Mouse (Mus musculus): ENCODE results near the gene Tmem145. TPM values are rescaled to one million over a fixed set of nuclear protein-coding genes. Genes with fewer than 3 reads are reported as not detected.

The Tmem145 gene
- polyA plus RNA-seq, 1 experiment: 0.35 TPM

DNA sequence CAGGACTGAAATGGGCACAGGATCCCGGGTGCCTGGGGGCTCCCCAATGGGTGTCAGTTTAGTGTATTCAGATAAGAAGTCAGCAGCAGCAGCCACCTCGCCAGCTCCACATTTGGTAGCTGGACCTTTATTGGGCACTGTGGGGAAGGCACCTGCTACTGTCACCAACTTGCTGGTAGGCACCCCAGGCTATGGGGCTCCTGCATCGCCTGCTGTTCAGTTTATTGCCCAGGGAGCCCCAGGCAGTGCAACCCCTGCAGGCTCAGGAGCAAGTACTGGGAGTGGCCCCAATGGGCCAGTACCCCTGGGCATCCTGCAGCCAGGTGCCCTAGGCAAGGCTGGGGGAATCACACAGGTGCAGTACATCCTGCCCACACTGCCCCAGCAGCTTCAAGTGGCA lies 17.2 kb upstream of the Tmem145 start:
- H3K36me3 ChIP-seq (ENCODE audit: control insufficient read depth, insufficient read depth, low read length): peaks cover 76% of the 10 kb centered on the region
- no peak overlapping the region for H3K4me3 ChIP-seq (ENCODE audit: low read depth, low read length)
- no peak for TF ChIP-seq POLR2A (IDR thresholded peaks at IDR 0.05; ENCODE audit: low read depth, low read length)
- no peak for TF ChIP-seq CTCF (IDR thresholded peaks at IDR 0.05; ENCODE audit: extremely low read depth, insufficient read length, insufficient replicate concordance, low read depth, low read length)
- WGBS: 89% methylated on average over 3 of the region's 3 CpGs
- no peak overlapping the region for H3K27ac ChIP-seq (ENCODE audit: insufficient read depth, low read depth, low read length)
- H3K4me1 ChIP-seq (ENCODE audit: control insufficient read depth, insufficient read depth, insufficient read length, low read length): peaks cover 12% of the 10 kb centered on the region
- no peaks in the 10 kb centered on the region for H3K27me3 ChIP-seq (ENCODE audit: control insufficient read depth, insufficient read depth, low read length)

DNA sequence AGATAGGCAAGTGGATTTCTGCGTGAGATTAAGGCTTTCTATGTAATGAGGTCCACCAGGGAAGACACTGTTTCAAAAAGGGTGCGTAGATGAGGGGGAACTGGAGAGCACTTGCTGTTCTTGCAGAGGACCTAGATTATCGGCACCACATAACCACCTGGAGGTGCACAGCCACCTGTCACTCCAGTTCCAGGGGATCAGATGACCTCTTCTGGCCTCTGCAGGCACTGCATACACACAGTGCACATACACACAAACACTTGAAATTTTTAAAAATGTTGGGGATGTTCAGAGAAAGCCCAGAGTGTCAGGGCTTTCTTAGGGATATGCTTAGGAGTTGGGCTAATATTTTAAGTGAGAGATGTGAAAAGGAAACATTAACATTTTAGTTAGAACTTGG lies 16.0 kb upstream of the Tmem145 start:
- TF ChIP-seq CTCF (IDR thresholded peaks at IDR 0.05; ENCODE audit: extremely low read depth, insufficient read length, insufficient replicate concordance, low read depth, low read length): no peak
- no peak for TF ChIP-seq POLR2A (IDR thresholded peaks at IDR 0.05; ENCODE audit: low read depth, low read length)
- Histone ChIP-seq H3K4me3 (ENCODE audit: low read depth, low read length) (no peak overlapping the region), H3K27ac (ENCODE audit: insufficient read depth, low read depth, low read length) (no peak overlapping the region), H3K36me3 (ENCODE audit: control insufficient read depth, insufficient read depth, low read length) (peaks cover 81% of the 10 kb centered on the region), H3K4me1 (ENCODE audit: control insufficient read depth, insufficient read depth, insufficient read length, low read length) (peaks cover 10% of the 10 kb centered on the region), H3K27me3 (ENCODE audit: control insufficient read depth, insufficient read depth, low read length) (no peaks in the 10 kb centered on the region)
- WGBS: 96% methylated on average over 3 of the region's 3 CpGs

DNA sequence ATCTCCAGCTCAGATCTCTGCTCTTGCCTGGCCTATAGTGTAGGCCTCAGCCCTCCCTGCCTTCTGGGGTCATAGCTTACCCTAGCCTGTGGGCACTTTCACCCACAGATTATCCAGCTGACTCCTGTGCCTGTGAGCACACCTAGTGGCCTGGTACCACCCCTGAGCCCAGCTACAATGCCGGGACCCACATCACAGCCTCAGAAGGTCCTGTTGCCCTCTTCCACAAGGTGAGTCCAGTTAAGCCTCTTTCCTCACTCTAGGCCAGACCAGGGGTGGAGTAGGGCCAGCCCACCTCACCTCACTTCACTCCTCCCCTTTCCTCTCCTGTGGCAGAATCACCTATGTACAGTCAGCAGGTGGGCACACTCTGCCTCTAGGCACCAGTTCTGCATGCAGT lies 15.4 kb upstream of the Tmem145 start:
- Histone ChIP-seq H3K36me3 (ENCODE audit: control insufficient read depth, insufficient read depth, low read length) (peaks cover 77% of the 10 kb centered on the region), H3K27me3 (ENCODE audit: control insufficient read depth, insufficient read depth, low read length) (no peaks in the 10 kb centered on the region), H3K4me1 (ENCODE audit: control insufficient read depth, insufficient read depth, insufficient read length, low read length) (peaks cover 10% of the 10 kb centered on the region), H3K27ac (ENCODE audit: insufficient read depth, low read depth, low read length) (no peak overlapping the region), H3K4me3 (ENCODE audit: low read depth, low read length) (no peak overlapping the region)
- WGBS: 88% methylated on average over 1 of the region's 1 CpGs
- TF ChIP-seq POLR2A (IDR thresholded peaks at IDR 0.05; ENCODE audit: low read depth, low read length) (no peak), CTCF (IDR thresholded peaks at IDR 0.05; ENCODE audit: extremely low read depth, insufficient read length, insufficient replicate concordance, low read depth, low read length) (no peak)

DNA sequence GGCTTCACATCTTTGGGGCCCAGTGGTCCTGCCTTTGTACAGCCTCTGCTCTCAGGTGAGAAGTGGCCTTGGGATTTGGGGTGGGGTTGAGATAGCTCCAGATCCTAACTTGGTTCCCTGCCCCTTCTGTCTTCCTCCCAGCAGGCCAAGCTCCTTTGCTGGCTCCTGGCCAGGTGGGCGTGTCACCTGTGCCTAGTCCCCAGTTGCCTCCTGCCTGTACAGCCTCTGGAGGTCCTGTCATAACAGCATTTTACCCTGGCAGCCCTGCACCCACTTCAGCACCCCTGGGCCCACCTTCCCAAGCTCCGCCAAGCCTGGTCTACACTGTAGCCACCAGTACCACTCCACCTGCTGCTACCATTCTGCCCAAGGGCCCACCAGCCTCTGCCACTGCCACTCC lies 15.0 kb upstream of the Tmem145 start:
- WGBS: 57% methylated on average over 2 of the region's 2 CpGs
- Histone ChIP-seq H3K27ac (ENCODE audit: insufficient read depth, low read depth, low read length) (no peak overlapping the region), H3K36me3 (ENCODE audit: control insufficient read depth, insufficient read depth, low read length) (peaks cover 75% of the 10 kb centered on the region), H3K4me1 (ENCODE audit: control insufficient read depth, insufficient read depth, insufficient read length, low read length) (peaks cover 11% of the 10 kb centered on the region), H3K4me3 (ENCODE audit: low read depth, low read length) (no peak overlapping the region), H3K27me3 (ENCODE audit: control insufficient read depth, insufficient read depth, low read length) (no peaks in the 10 kb centered on the region)
- TF ChIP-seq POLR2A (IDR thresholded peaks at IDR 0.05; ENCODE audit: low read depth, low read length) (no peak), CTCF (IDR thresholded peaks at IDR 0.05; ENCODE audit: extremely low read depth, insufficient read length, insufficient replicate concordance, low read depth, low read length) (no peak)

DNA sequence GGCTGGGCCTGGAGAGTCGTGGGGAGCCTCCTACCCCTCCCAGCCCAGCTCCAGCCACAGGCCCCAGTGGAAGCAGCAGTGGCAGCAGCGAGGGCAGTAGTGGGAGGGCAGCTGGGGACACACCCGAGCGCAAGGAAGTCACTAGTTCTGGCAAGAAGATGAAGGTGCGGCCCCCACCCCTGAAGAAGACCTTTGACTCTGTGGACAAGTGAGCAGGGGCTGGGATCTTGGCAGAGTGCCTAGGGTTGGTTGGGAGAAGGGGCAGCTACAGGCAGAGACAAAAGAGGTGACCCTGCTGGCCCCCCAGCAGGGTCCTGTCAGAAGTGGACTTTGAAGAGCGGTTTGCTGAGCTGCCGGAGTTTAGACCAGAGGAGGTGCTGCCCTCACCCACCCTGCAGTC lies 13.8 kb upstream of the Tmem145 start:
- Histone ChIP-seq H3K4me3 (ENCODE audit: low read depth, low read length) (no peak overlapping the region), H3K4me1 (ENCODE audit: control insufficient read depth, insufficient read depth, insufficient read length, low read length) (peaks cover 15% of the 10 kb centered on the region), H3K36me3 (ENCODE audit: control insufficient read depth, insufficient read depth, low read length) (peaks cover 63% of the 10 kb centered on the region), H3K27me3 (ENCODE audit: control insufficient read depth, insufficient read depth, low read length) (no peaks in the 10 kb centered on the region), H3K27ac (ENCODE audit: insufficient read depth, low read depth, low read length) (no peak overlapping the region)
- WGBS: 48% methylated on average over 7 of the region's 7 CpGs
- TF ChIP-seq CTCF (IDR thresholded peaks at IDR 0.05; ENCODE audit: extremely low read depth, insufficient read length, insufficient replicate concordance, low read depth, low read length) (no peak), POLR2A (IDR thresholded peaks at IDR 0.05; ENCODE audit: low read depth, low read length) (no peak)

DNA sequence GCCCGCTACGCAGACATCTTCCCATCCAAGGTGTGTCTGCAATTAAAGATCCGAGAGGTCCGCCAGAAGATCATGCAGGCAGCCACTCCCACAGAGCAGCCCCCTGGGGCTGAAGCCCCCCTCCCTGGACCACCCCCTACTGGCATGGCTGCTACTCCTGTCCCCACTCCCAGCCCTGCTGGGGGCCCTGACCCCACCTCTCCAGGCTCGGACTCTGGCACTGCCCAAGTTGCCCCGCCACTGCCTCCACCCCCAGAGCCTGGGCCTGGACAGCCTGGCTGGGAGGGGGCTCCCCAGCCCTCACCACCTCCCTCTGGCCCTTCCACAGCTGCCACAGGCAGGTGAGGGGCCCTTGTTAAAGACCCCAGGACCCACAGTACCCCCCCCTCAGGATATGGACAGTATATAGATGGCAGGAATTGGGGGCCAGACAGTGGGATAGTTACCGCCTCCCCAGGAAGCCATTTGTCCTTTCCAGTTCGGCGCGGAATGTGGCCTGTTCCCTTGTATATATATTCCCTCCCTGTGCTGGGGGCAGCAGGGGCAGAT lies 12.6 kb upstream of the Tmem145 start:
- no peaks in the 10 kb centered on the region for H3K27me3 ChIP-seq (ENCODE audit: control insufficient read depth, insufficient read depth, low read length)
- no peak for TF ChIP-seq POLR2A (IDR thresholded peaks at IDR 0.05; ENCODE audit: low read depth, low read length)
- no peak for TF ChIP-seq CTCF (IDR thresholded peaks at IDR 0.05; ENCODE audit: extremely low read depth, insufficient read length, insufficient replicate concordance, low read depth, low read length)
- H3K36me3 ChIP-seq (ENCODE audit: control insufficient read depth, insufficient read depth, low read length): peaks cover 52% of the 10 kb centered on the region
- peaks cover 15% of the 10 kb centered on the region for H3K4me1 ChIP-seq (ENCODE audit: control insufficient read depth, insufficient read depth, insufficient read length, low read length)
- 93% methylated on average over 9 of the region's 10 CpGs for WGBS
- H3K4me3 ChIP-seq (ENCODE audit: low read depth, low read length): no peak overlapping the region
- no peak overlapping the region for H3K27ac ChIP-seq (ENCODE audit: insufficient read depth, low read depth, low read length)

DNA sequence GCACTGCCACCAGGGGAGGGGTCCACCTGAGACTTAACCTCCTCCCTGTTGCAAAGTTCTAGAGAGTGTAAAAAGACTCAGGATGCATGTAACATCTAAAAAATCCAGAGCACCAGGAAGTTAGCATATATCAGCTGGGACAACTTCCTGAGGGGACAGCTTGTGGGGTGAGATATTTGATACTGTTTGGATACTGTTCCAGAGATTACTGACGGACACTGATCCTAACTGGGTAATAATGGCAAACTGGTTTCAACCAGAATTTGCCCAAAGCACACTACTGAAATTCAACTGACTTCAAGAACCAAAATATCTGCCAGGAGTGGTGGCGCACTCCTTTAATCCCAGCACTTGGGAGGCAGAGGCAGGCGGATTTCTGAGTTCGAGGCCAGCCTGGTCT lies 11.4 kb upstream of the Tmem145 start:
- TF ChIP-seq CTCF (IDR thresholded peaks at IDR 0.05; ENCODE audit: extremely low read depth, insufficient read length, insufficient replicate concordance, low read depth, low read length) (no peak), POLR2A (IDR thresholded peaks at IDR 0.05; ENCODE audit: low read depth, low read length) (no peak)
- Histone ChIP-seq H3K36me3 (ENCODE audit: control insufficient read depth, insufficient read depth, low read length) (peaks cover 41% of the 10 kb centered on the region), H3K4me1 (ENCODE audit: control insufficient read depth, insufficient read depth, insufficient read length, low read length) (peaks cover 15% of the 10 kb centered on the region), H3K4me3 (ENCODE audit: low read depth, low read length) (no peak overlapping the region), H3K27me3 (ENCODE audit: control insufficient read depth, insufficient read depth, low read length) (no peaks in the 10 kb centered on the region), H3K27ac (ENCODE audit: insufficient read depth, low read depth, low read length) (no peak overlapping the region)
- WGBS: 87% methylated on average over 4 of the region's 4 CpGs
